Mouse (Mus musculus) forebrain, embryonic 13.5 days (tissue): ENCODE measurements around the gene Htr3a. TPM values are rescaled to one million over a fixed set of nuclear protein-coding genes. Genes with fewer than 3 reads are reported as not detected.
A peak's percentile ranks its signal among the peaks of the same experiment; 100 is the strongest.

Experiments
- ATAC-seq: fragments of 200-750 bp; cut with Nextera tagmentation; 2 replicates; pipeline ENCODE4 v1.8.0; 2017
- H3K27ac ChIP-seq: fragments of 300-500 bp; sonication (generic); 2 replicates; pipeline ENCODE4 v1.5.1; 2015; ENCODE audit warnings: inconsistent platforms, mild to moderate bottlenecking, moderate library complexity
- H3K27me3 ChIP-seq: fragments of 300-500 bp; sonication (generic); 2 replicates; pipeline ENCODE4 v1.6.1; 2015; ENCODE audit warnings: mild to moderate bottlenecking, inconsistent platforms
- H3K36me3 ChIP-seq: fragments of 300-500 bp; sonication (generic); 2 replicates; pipeline ENCODE4 v1.6.1; 2015; ENCODE audit warnings: mild to moderate bottlenecking, inconsistent platforms; ENCODE audit not compliant: poor library complexity, severe bottlenecking
- H3K4me1 ChIP-seq: fragments of 300-500 bp; sonication (generic); 2 replicates; pipeline ENCODE4 v1.6.1; 2015; ENCODE audit warnings: inconsistent platforms
- H3K4me2 ChIP-seq: fragments of 300-500 bp; sonication (generic); 2 replicates; pipeline ENCODE4 v1.6.1; 2015; ENCODE audit warnings: inconsistent platforms, mild to moderate bottlenecking, moderate library complexity
- H3K4me3 ChIP-seq: fragments of 300-500 bp; sonication (generic); 2 replicates; pipeline ENCODE4 v1.5.1; 2015; ENCODE audit warnings: mild to moderate bottlenecking, inconsistent platforms
- H3K9ac ChIP-seq: fragments of 300-500 bp; sonication (generic); 2 replicates; pipeline ENCODE4 v1.6.1; 2015; ENCODE audit warnings: mild to moderate bottlenecking, inconsistent platforms
- H3K9me3 ChIP-seq: fragments of 300-500 bp; sonication (generic); replicated peaks from 2 replicates; pipeline ENCODE4 v1.6.1; 2016; ENCODE audit warnings: inconsistent platforms
- whole genome bisulfite sequencing: fragments of 180-500 bp; shearing (Covaris S2); methylation state at CpG from one replicate; pipeline ENCODE4 v1.1.7; 2015; 5-methylcytosine and 5-hydroxymethylcytosine counted together
- polyA plus RNA-seq: library from polyadenylated mRNA; unstranded; fragments of >200 nt; fragmentation: Nextera tagmentation; extraction: Ambion mirVana; gene quantifications from 2 replicates; pipeline ENCODE4 v1.2.1, GENCODE M21; 2015

The Htr3a gene
- polyA plus RNA-seq, result 1.9 and 2.0 TPM in 2 replicates

GRCm38 (mm10) chr9:48910885-48911537 is at the start of gene Htr3a:
TSS of gene Htr3a (minus strand) at chr9:48911099.
- Histone ChIP-seq H3K4me2 (0 out of 2 replicates have a peak within 1 kb of the TSS, but pooled peaks have one; percentile 22), H3K27ac (peak within 1 kb of the TSS; percentile 58), H3K9me3 (no peaks in the 10 kb centered on the region), H3K27me3 (0 out of 2 replicates have a peak, but pooled peaks cover 5% of the 10 kb centered on the region), H3K4me3 (no peak within 1 kb of the TSS), H3K36me3 (no peaks in the 10 kb centered on the region), H3K4me1 (peaks cover 20% of the 10 kb centered on the region), H3K9ac (no peak within 1 kb of the TSS)
- WGBS, result 2% methylated on average over 9 of the region's 9 CpGs
- ATAC-seq, result peak; percentile 96

GRCm38 (mm10) chr9:48947565-48947964 is 36.7 kb upstream of the Htr3a start:
- ATAC-seq, result no peak
- WGBS, result 89% methylated on average over 4 of the region's 4 CpGs
- H3K4me1 ChIP-seq, result peaks cover 3% of the 10 kb centered on the region; the same call in 1 of the 2 replicates
- no peaks in the 10 kb centered on the region for H3K36me3 ChIP-seq
- no peak overlapping the region for H3K4me2 ChIP-seq
- no peak overlapping the region for H3K4me3 ChIP-seq
- H3K9ac ChIP-seq, result no peak overlapping the region
- H3K27me3 ChIP-seq, result no peaks in the 10 kb centered on the region
- no peak overlapping the region for H3K27ac ChIP-seq
- no peaks in the 10 kb centered on the region for H3K9me3 ChIP-seq

GRCm38 (mm10) chr9:48942349-48942748 is 31.4 kb upstream of the Htr3a start:
- H3K4me3 ChIP-seq, result no peak overlapping the region
- no peaks in the 10 kb centered on the region for H3K9me3 ChIP-seq
- no peak overlapping the region for H3K9ac ChIP-seq
- no peak for ATAC-seq
- H3K4me1 ChIP-seq, result peaks cover 6% of the 10 kb centered on the region; the same call in 1 of the 2 replicates
- 67% methylated on average over 1 of the region's 1 CpGs for WGBS
- no peaks in the 10 kb centered on the region for H3K27me3 ChIP-seq
- H3K36me3 ChIP-seq, result no peaks in the 10 kb centered on the region
- no peak overlapping the region for H3K27ac ChIP-seq
- H3K4me2 ChIP-seq, result no peak overlapping the region

- no peak for ATAC-seq
- WGBS, result 77% methylated on average over 5 of the region's 5 CpGs
Observed at GRCm38 (mm10) chr9:48929436-48929835, 18.5 kb upstream of the Htr3a start.

GRCm38 (mm10) chr9:48928781-48929180 is 17.9 kb upstream of the Htr3a start:
- Histone ChIP-seq H3K27me3 (peaks cover 6% of the 10 kb centered on the region; the same call in 1 of the 2 replicates), H3K36me3 (no peaks in the 10 kb centered on the region), H3K4me3 (no peak overlapping the region), H3K9ac (no peak overlapping the region), H3K4me2 (no peak overlapping the region), H3K4me1 (peaks cover 13% of the 10 kb centered on the region; the same call in 1 of the 2 replicates), H3K27ac (peak overlapping the region; percentile 55), H3K9me3 (no peaks in the 10 kb centered on the region)
- 46% methylated on average over 3 of the region's 3 CpGs for WGBS
- peak; percentile 38; the same call in 1 of the 2 replicates for ATAC-seq

More at GRCm38 (mm10) chr9:48929436-48929835, 18.5 kb upstream of the Htr3a start:
- peaks cover 6% of the 10 kb centered on the region; the same call in 1 of the 2 replicates for H3K27me3 ChIP-seq
- H3K9ac ChIP-seq, result no peak overlapping the region
- H3K4me2 ChIP-seq, result no peak overlapping the region
- H3K4me3 ChIP-seq, result no peak overlapping the region
- peaks cover 13% of the 10 kb centered on the region; the same call in 1 of the 2 replicates for H3K4me1 ChIP-seq
- H3K27ac ChIP-seq, result no peak overlapping the region
- no peaks in the 10 kb centered on the region for H3K36me3 ChIP-seq
- no peaks in the 10 kb centered on the region for H3K9me3 ChIP-seq

- Histone ChIP-seq H3K27ac (peak overlapping the region; percentile 55), H3K9ac (0 out of 2 replicates have a peak overlapping the region, but pooled peaks have one; percentile 14), H3K4me2 (no peak overlapping the region), H3K9me3 (no peaks in the 10 kb centered on the region), H3K36me3 (no peaks in the 10 kb centered on the region), H3K27me3 (no peaks in the 10 kb centered on the region), H3K4me3 (no peak overlapping the region), H3K4me1 (peaks cover 22% of the 10 kb centered on the region)
- ATAC-seq, result peak; percentile 65; the same call in 1 of the 2 replicates
- 46% methylated on average over 18 of the region's 18 CpGs for WGBS
Observed at GRCm38 (mm10) chr9:48916011-48916788, 5.3 kb upstream of the Htr3a start.

- H3K9ac ChIP-seq, result no peak overlapping the region
- no peaks in the 10 kb centered on the region for H3K36me3 ChIP-seq
Observed at GRCm38 (mm10) chr9:48904421-48904820, 6.5 kb downstream of the Htr3a start.

GRCm38 (mm10) chr9:48903766-48904165 is 7.1 kb downstream of the Htr3a start:
- no peak overlapping the region for H3K4me3 ChIP-seq
- H3K27ac ChIP-seq, result no peak overlapping the region
- H3K27me3 ChIP-seq, result peaks cover 2% of the 10 kb centered on the region; the same call in 1 of the 2 replicates
- ATAC-seq, result no peak
- 56% methylated on average over 2 of the region's 2 CpGs for whole genome bisulfite sequencing
- no peaks in the 10 kb centered on the region for H3K36me3 ChIP-seq
- no peaks in the 10 kb centered on the region for H3K9me3 ChIP-seq
- H3K9ac ChIP-seq, result no peak overlapping the region
- peaks cover 9% of the 10 kb centered on the region for H3K4me1 ChIP-seq
- H3K4me2 ChIP-seq, result no peak overlapping the region

More at GRCm38 (mm10) chr9:48904421-48904820, 6.5 kb downstream of the Htr3a start:
- Histone ChIP-seq H3K4me1 (peaks cover 9% of the 10 kb centered on the region), H3K27me3 (no peaks in the 10 kb centered on the region; the same call in 1 of the 2 replicates), H3K9me3 (no peaks in the 10 kb centered on the region), H3K4me3 (no peak overlapping the region), H3K27ac (no peak overlapping the region), H3K4me2 (no peak overlapping the region)
- 93% methylated on average over 5 of the region's 5 CpGs for WGBS
- no peak for ATAC-seq

GRCm38 (mm10) chr9:48898551-48898950 is 12.3 kb downstream of the Htr3a start:
- ATAC-seq, result no peak
- Histone ChIP-seq H3K4me1 (peaks cover 30% of the 10 kb centered on the region), H3K27ac (no peak overlapping the region), H3K9me3 (no peaks in the 10 kb centered on the region), H3K36me3 (no peaks in the 10 kb centered on the region), H3K4me2 (no peak overlapping the region), H3K27me3 (peaks cover 22% of the 10 kb centered on the region), H3K9ac (no peak overlapping the region), H3K4me3 (no peak overlapping the region)
- WGBS, result 47% methylated on average over 8 of the region's 8 CpGs

GRCm38 (mm10) chr9:48895819-48896536 is 14.9 kb downstream of the Htr3a start:
- WGBS, result 2% methylated on average over 18 of the region's 18 CpGs

GRCm38 (mm10) chr9:48894755-48895154 is 16.1 kb downstream of the Htr3a start:
- H3K4me1 ChIP-seq, result peaks cover 27% of the 10 kb centered on the region
- 53% methylated on average over 6 of the region's 6 CpGs for WGBS
- no peaks in the 10 kb centered on the region for H3K36me3 ChIP-seq
- peaks cover 29% of the 10 kb centered on the region for H3K27me3 ChIP-seq
- no peak for ATAC-seq
- no peak overlapping the region for H3K4me3 ChIP-seq
- no peak overlapping the region for H3K4me2 ChIP-seq
- no peak overlapping the region for H3K9ac ChIP-seq
- no peak overlapping the region for H3K27ac ChIP-seq
- H3K9me3 ChIP-seq, result no peaks in the 10 kb centered on the region

More at GRCm38 (mm10) chr9:48895819-48896536, 14.9 kb downstream of the Htr3a start:
- H3K4me3 ChIP-seq, result peak overlapping the region; percentile 23
- ATAC-seq, result peak; percentile 87
- peaks cover 27% of the 10 kb centered on the region for H3K4me1 ChIP-seq
- H3K36me3 ChIP-seq, result no peaks in the 10 kb centered on the region
- H3K9me3 ChIP-seq, result no peaks in the 10 kb centered on the region
- H3K27me3 ChIP-seq, result peaks cover 29% of the 10 kb centered on the region
- peak overlapping the region; percentile 75 for H3K27ac ChIP-seq
- H3K9ac ChIP-seq, result peak overlapping the region; percentile 58
- H3K4me2 ChIP-seq, result peak overlapping the region; percentile 58
